Mouse (Mus musculus) hindbrain, embryonic 14.5 days (tissue): ENCODE measurements around the gene Tmem8. TPM values are rescaled to one million over a fixed set of nuclear protein-coding genes. Genes with fewer than 3 reads are reported as not detected.

Experiments
- ATAC-seq: fragments of 200-750 bp; cut with Nextera tagmentation; 2 replicates; pipeline ENCODE4 v1.8.0; 2017; ENCODE audit warnings: moderate number of reproducible peaks, mild to moderate bottlenecking, moderate TSS enrichment, moderate library complexity; ENCODE audit not compliant: low FRiP score
- DNase-seq: peaks from one replicate; pipeline ENCODE4 v3.0.0-alpha.2; 2015; ENCODE audit warnings: low spot score
- H3K27ac ChIP-seq: fragments of 300-500 bp; sonication (generic); 2 replicates; pipeline ENCODE4 v1.5.1; 2014; ENCODE audit warnings: mild to moderate bottlenecking, moderate library complexity
- H3K27me3 ChIP-seq: fragments of 300-500 bp; sonication (generic); 2 replicates; pipeline ENCODE4 v1.6.1; 2014; ENCODE audit warnings: mild to moderate bottlenecking, low read length, mixed read lengths; ENCODE audit not compliant: control insufficient read depth, insufficient read depth
- H3K36me3 ChIP-seq: fragments of 300-500 bp; sonication (generic); replicated peaks from 2 replicates; pipeline ENCODE4 v1.6.1; 2014; ENCODE audit not compliant: control insufficient read depth, insufficient read depth
- H3K4me1 ChIP-seq: fragments of 300-500 bp; sonication (generic); replicated peaks from 2 replicates; pipeline ENCODE4 v1.6.1; 2014; ENCODE audit warnings: antibody characterized with exemption, low read length, mixed read lengths; ENCODE audit not compliant: control insufficient read depth, insufficient read depth
- H3K4me2 ChIP-seq: fragments of 300-500 bp; sonication (generic); replicated peaks from 2 replicates; pipeline ENCODE4 v1.6.1; 2014; ENCODE audit warnings: mild to moderate bottlenecking, moderate library complexity
- H3K4me3 ChIP-seq: fragments of 300-500 bp; sonication (generic); replicated peaks from 2 replicates; pipeline ENCODE4 v1.5.1; 2014; ENCODE audit warnings: mild to moderate bottlenecking, low read length
- H3K9ac ChIP-seq: fragments of 300-500 bp; sonication (generic); 2 replicates; pipeline ENCODE4 v1.6.1; 2014
- H3K9me3 ChIP-seq: fragments of 300-500 bp; sonication (generic); 2 replicates; pipeline ENCODE4 v1.6.1; 2016; ENCODE audit warnings: low read length; ENCODE audit not compliant: control insufficient read depth
- WGBS: fragments of 180-500 bp; shearing (Covaris S2); extraction: QIAGEN DNeasy Blood & Tissue Kit; methylation state at CpG from one replicate; pipeline ENCODE4 v1.1.7; 2014; 5-methylcytosine and 5-hydroxymethylcytosine counted together
- polyA plus RNA-seq: library from polyadenylated mRNA; unstranded; fragments of >200 nt; fragmentation: Nextera tagmentation; extraction: Ambion mirVana; gene quantifications from 2 replicates; pipeline ENCODE4 v1.2.1, GENCODE M21; 2014

The Tmem8 gene
- polyA plus RNA-seq, 1 experiment from 2014 or later: 3.9 TPM

- peaks cover 31% of the 10 kb centered on the region for H3K36me3 ChIP-seq
- no peaks in the 10 kb centered on the region for H3K9me3 ChIP-seq
- DNase-seq: no peak
- no peaks in the 10 kb centered on the region for H3K27me3 ChIP-seq
- peak overlapping the region; percentile 20; the same call in 1 of the 2 replicates for H3K27ac ChIP-seq
- peak overlapping the region; percentile 8; the same call in 1 of the 2 replicates for H3K4me2 ChIP-seq
- 78% methylated on average over 18 of the region's 18 CpGs for WGBS
- H3K4me3 ChIP-seq: no peak overlapping the region; the same call in 1 of the 2 replicates
- no peak overlapping the region for H3K9ac ChIP-seq
- ATAC-seq: peak; percentile 55; the same call in 1 of the 2 replicates
- H3K4me1 ChIP-seq: no peaks in the 10 kb centered on the region
Observed at GRCm38 (mm10) chr17:26131856-26132853, 19.1 kb downstream of the Tmem8 start.

GRCm38 (mm10) chr17:26137106-26137750, 24.1 kb downstream of the Tmem8 start:
- Histone ChIP-seq H3K9me3 (no peaks in the 10 kb centered on the region), H3K27me3 (no peaks in the 10 kb centered on the region), H3K4me1 (peaks cover 18% of the 10 kb centered on the region), H3K27ac (no peak overlapping the region), H3K4me2 (no peak overlapping the region), H3K36me3 (no peaks in the 10 kb centered on the region), H3K9ac (no peak overlapping the region), H3K4me3 (no peak overlapping the region)
- DNase-seq: no peak
- 92% methylated on average over 11 of the region's 11 CpGs for WGBS
- ATAC-seq: no peak

GRCm38 (mm10) chr17:26137751-26138130, 24.6 kb downstream of the Tmem8 start:
- Histone ChIP-seq H3K36me3 (peaks cover 3% of the 10 kb centered on the region), H3K4me3 (peak overlapping the region; percentile 86), H3K4me1 (peaks cover 18% of the 10 kb centered on the region), H3K9me3 (no peaks in the 10 kb centered on the region), H3K4me2 (peak overlapping the region; percentile 84), H3K27me3 (no peaks in the 10 kb centered on the region), H3K9ac (peak overlapping the region; percentile 96; the same call in 1 of the 2 replicates), H3K27ac (peak overlapping the region; percentile 93)
- no peak for DNase-seq
- 84% methylated on average over 2 of the region's 2 CpGs for WGBS
- ATAC-seq: no peak; the same call in 1 of the 2 replicates

GRCm38 (mm10) chr17:26138239-26138836, 25.2 kb downstream of the Tmem8 start, which contains the start of gene Axin1:
Axin1 (plus strand) TSS chr17:26138688.
- DNase-seq: peak; percentile 94
- Histone ChIP-seq H3K36me3 (peaks cover 9% of the 10 kb centered on the region), H3K27me3 (no peaks in the 10 kb centered on the region), H3K4me1 (peaks cover 18% of the 10 kb centered on the region), H3K27ac (peak within 1 kb of the TSS; percentile 93), H3K4me2 (peak within 1 kb of the TSS; percentile 84), H3K9ac (peak within 1 kb of the TSS; percentile 96), H3K9me3 (no peaks in the 10 kb centered on the region), H3K4me3 (peak within 1 kb of the TSS; percentile 86)
- peak; percentile 97 for ATAC-seq
- under 1% methylated on average over 41 of the region's 42 CpGs for WGBS

GRCm38 (mm10) chr17:26138901-26139381, 25.8 kb downstream of the Tmem8 start:
- Histone ChIP-seq H3K36me3 (peaks cover 15% of the 10 kb centered on the region), H3K9ac (peak overlapping the region; percentile 96), H3K4me3 (peak overlapping the region; percentile 86), H3K4me2 (peak overlapping the region; percentile 84), H3K27ac (peak overlapping the region; percentile 93), H3K27me3 (no peaks in the 10 kb centered on the region), H3K4me1 (peaks cover 18% of the 10 kb centered on the region), H3K9me3 (no peaks in the 10 kb centered on the region)
- 2% methylated on average over 58 of the region's 58 CpGs for WGBS
- DNase-seq (peak; percentile 44), ATAC-seq (peak; percentile 54)

- Histone ChIP-seq H3K9ac (no peak overlapping the region), H3K4me3 (no peak overlapping the region), H3K4me1 (peaks cover 18% of the 10 kb centered on the region), H3K27me3 (no peaks in the 10 kb centered on the region), H3K36me3 (peaks cover 45% of the 10 kb centered on the region), H3K9me3 (no peaks in the 10 kb centered on the region), H3K27ac (no peak overlapping the region), H3K4me2 (no peak overlapping the region)
- DNase-seq (no peak), ATAC-seq (no peak)
- WGBS: 88% methylated on average over 4 of the region's 4 CpGs
Observed at GRCm38 (mm10) chr17:26142796-26143195, 29.7 kb downstream of the Tmem8 start.

- DNase-seq (no peak), ATAC-seq (no peak)
- WGBS: 100% methylated on average over 5 of the region's 5 CpGs
- peaks cover 45% of the 10 kb centered on the region for H3K36me3 ChIP-seq
- H3K4me3 ChIP-seq: no peak overlapping the region
- no peaks in the 10 kb centered on the region for H3K27me3 ChIP-seq
- H3K27ac ChIP-seq: no peak overlapping the region
- H3K9me3 ChIP-seq: no peaks in the 10 kb centered on the region
- H3K4me1 ChIP-seq: peaks cover 18% of the 10 kb centered on the region
- H3K9ac ChIP-seq: no peak overlapping the region
- H3K4me2 ChIP-seq: no peak overlapping the region
Observed at GRCm38 (mm10) chr17:26143386-26143785, 30.3 kb downstream of the Tmem8 start.

GRCm38 (mm10) chr17:26149056-26149455, 36.0 kb downstream of the Tmem8 start:
- H3K9ac ChIP-seq: no peak overlapping the region
- no peak overlapping the region for H3K4me3 ChIP-seq
- no peaks in the 10 kb centered on the region for H3K4me1 ChIP-seq
- 80% methylated on average over 2 of the region's 2 CpGs for WGBS
- H3K9me3 ChIP-seq: no peaks in the 10 kb centered on the region
- ATAC-seq: no peak
- H3K27ac ChIP-seq: no peak overlapping the region
- peaks cover 51% of the 10 kb centered on the region for H3K36me3 ChIP-seq
- no peak overlapping the region for H3K4me2 ChIP-seq
- no peaks in the 10 kb centered on the region for H3K27me3 ChIP-seq
- no peak for DNase-seq
